13 mouse cellular contexts compared by ENCODE assay signal in genomic region chr3:60046221-60046913, GRCm38 (mm10). TPM values are rescaled to one million over a fixed set of nuclear protein-coding genes. Genes with fewer than 3 reads are reported as not detected.
"Had no signal": no experiment of that assay in that cellular context is flagged by ENCODE, and none has a peak within 500 bp of the region (broad histone marks: within the 10 kb centered on the region; RNA-seq: fewer than 3 reads in every experiment).

No protein-coding gene starts in this region.

- H3K27ac ChIP-seq: hindbrain, embryonic 15.5 days; layer of hippocampus, adult 2 months; limb, embryonic 12.5 days; liver, embryonic 13.5 days; macrophage; midbrain, embryonic 15.5 days; neural tube, embryonic 12.5 days had no signal

- DNase-seq: liver, embryonic 13.5 days; lung, adult 2 months; lung, postnatal 10 days; thymus, postnatal 4 days had no signal

- H3K9me3 ChIP-seq: hindbrain, embryonic 15.5 days; limb, embryonic 12.5 days; liver, embryonic 13.5 days; megakaryocyte, embryonic 14.5 days; midbrain, embryonic 15.5 days; neural tube, embryonic 12.5 days had no signal

- ATAC-seq: midbrain, embryonic 15.5 days had no signal

- H3K9ac ChIP-seq: hindbrain, embryonic 15.5 days; limb, embryonic 12.5 days; liver, embryonic 13.5 days; midbrain, embryonic 15.5 days; neural tube, embryonic 12.5 days had no signal

- H3K36me3 ChIP-seq: hindbrain, embryonic 15.5 days; limb, embryonic 12.5 days; liver, embryonic 13.5 days; midbrain, embryonic 15.5 days; neural tube, embryonic 12.5 days had no signal

- H3K4me3 ChIP-seq: hindbrain, embryonic 15.5 days; layer of hippocampus, adult 2 months; limb, embryonic 12.5 days; liver, embryonic 13.5 days; megakaryocyte, embryonic 14.5 days; midbrain, embryonic 15.5 days; neural tube, embryonic 12.5 days had no signal

- H3K27me3 ChIP-seq: hindbrain, embryonic 15.5 days; limb, embryonic 12.5 days; liver, embryonic 13.5 days; megakaryocyte, embryonic 14.5 days; midbrain, embryonic 15.5 days; neural tube, embryonic 12.5 days had no signal

- H3K4me1 ChIP-seq: hindbrain, embryonic 15.5 days; limb, embryonic 12.5 days; liver, embryonic 13.5 days; megakaryocyte, embryonic 14.5 days; midbrain, embryonic 15.5 days; neural tube, embryonic 12.5 days had no signal

- H3K4me2 ChIP-seq: hindbrain, embryonic 15.5 days; limb, embryonic 12.5 days; liver, embryonic 13.5 days; midbrain, embryonic 11.5 days; midbrain, embryonic 15.5 days; neural tube, embryonic 12.5 days had no signal

RNA-seq across cellular contexts. Expression of gene Aadac, which starts 20.9 kb away (rescaled TPM):
- polyA plus RNA-seq: hindbrain, embryonic 15.5 days; limb, embryonic 12.5 days; macrophage; midbrain, embryonic 11.5 days; midbrain, embryonic 15.5 days; testis, adult 2 months had no signal

RNA-seq across cellular contexts. Expression of gene Sucnr1, which starts 35.3 kb away (rescaled TPM):
- polyA plus RNA-seq: hindbrain, embryonic 15.5 days; limb, embryonic 12.5 days; macrophage; midbrain, embryonic 15.5 days; neural tube, embryonic 12.5 days had no signal

RNA-seq across cellular contexts. Expression of gene Aadacl2, which starts 39.8 kb away (rescaled TPM):
- polyA plus RNA-seq: hindbrain, embryonic 15.5 days; limb, embryonic 12.5 days; liver, embryonic 13.5 days; macrophage; midbrain, embryonic 11.5 days; midbrain, embryonic 15.5 days; neural tube, embryonic 12.5 days; testis, adult 2 months had no signal
